In the genomic region with DNA sequence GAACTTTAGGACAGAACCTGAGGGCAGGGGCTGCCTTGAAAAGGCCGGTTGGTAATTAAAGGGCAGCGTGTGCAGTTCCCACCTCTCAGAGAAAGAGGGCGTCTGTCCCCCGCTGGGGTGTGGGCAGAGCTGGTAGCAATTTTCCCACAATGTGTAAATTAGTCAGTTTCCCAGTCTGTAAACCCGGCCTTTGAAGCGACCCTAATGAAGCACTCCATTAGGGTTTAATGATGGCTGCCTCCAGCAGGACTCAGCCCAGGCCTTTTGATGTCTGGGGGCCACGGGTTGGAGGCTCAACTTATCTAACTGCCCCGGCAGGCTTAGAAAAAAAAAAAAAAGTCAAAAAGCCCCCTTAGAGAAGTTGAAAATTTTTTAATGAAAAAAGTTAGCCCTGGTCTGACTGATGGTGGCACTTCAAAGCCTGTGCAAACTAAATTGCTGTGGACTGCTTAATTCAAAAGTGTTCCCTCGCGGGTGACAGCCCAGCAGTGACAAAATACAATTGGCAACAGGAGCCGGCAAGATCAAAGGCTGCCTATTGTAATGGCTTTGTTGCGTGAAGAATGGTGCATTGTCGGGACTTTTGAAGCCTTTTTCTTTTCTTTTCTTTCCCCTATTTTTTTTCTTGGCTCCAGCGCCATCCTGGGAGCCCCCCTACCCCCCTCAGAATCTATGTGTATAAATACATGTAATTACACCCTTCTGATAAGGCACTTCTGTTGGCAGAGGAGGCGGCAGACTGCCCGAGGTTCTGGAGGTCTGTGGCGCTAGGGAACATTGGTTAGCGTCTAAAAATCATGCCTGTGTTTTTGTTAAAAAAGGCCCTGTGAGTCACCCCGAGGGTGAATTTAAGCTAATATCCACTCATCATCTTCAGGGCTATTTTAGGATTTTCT, we compare ENCODE assay signal across 8 mouse cellular contexts.
DNase-seq lines count a peak whose midpoint lies in the region; ATAC-seq and TF ChIP-seq lines count a peak whose summit lies in the region.

No protein-coding gene starts in this region.

- no peak for TF ChIP-seq POLR2A in ES-Bruce4 (IDR thresholded peaks at IDR 0.05; ENCODE audit: insufficient read depth, low read length)

- no peak for DNase-seq in heart, embryonic 10.5 days (ENCODE audit: low spot score)
- DNase-seq in ovary, postnatal 10 days (ENCODE audit: low spot score) = no peak
- no peak for DNase-seq in heart, adult 9 months (ENCODE audit: low spot score in 2 of 2)

- H3K9me3 ChIP-seq in heart, embryonic 15.5 days (replicated peaks) = no peaks in the 10 kb centered on the region
- no peaks in the 10 kb centered on the region for H3K9me3 ChIP-seq in heart, embryonic 10.5 days
- no peaks in the 10 kb centered on the region for H3K9me3 ChIP-seq in ES-Bruce4 (replicated peaks; ENCODE audit: control insufficient read depth, insufficient read depth, low read length, poor library complexity, severe bottlenecking)
- H3K9me3 ChIP-seq in embryonic facial prominence, embryonic 12.5 days = no peaks in the 10 kb centered on the region
- H3K9me3 ChIP-seq in limb, embryonic 12.5 days = no peaks in the 10 kb centered on the region

- peaks cover 86% of the 10 kb centered on the region for H3K27me3 ChIP-seq in heart, embryonic 15.5 days
- H3K27me3 ChIP-seq in heart, embryonic 10.5 days (ENCODE audit: insufficient read depth, poor library complexity, severe bottlenecking) = peaks cover 94% of the 10 kb centered on the region
- no peaks in the 10 kb centered on the region for H3K27me3 ChIP-seq in ES-Bruce4 (ENCODE audit: control insufficient read depth, insufficient read depth, low read length, poor library complexity, severe bottlenecking)
- peaks cover 73% of the 10 kb centered on the region for H3K27me3 ChIP-seq in embryonic facial prominence, embryonic 12.5 days
- peaks cover 99% of the 10 kb centered on the region for H3K27me3 ChIP-seq in limb, embryonic 12.5 days

- H3K4me1 ChIP-seq in heart, embryonic 15.5 days (replicated peaks) = peaks cover 20% of the 10 kb centered on the region
- H3K4me1 ChIP-seq in heart, embryonic 10.5 days = peaks cover 40% of the 10 kb centered on the region
- H3K4me1 ChIP-seq in ES-Bruce4 (ENCODE audit: control insufficient read depth, insufficient read depth, low read length) = no peaks in the 10 kb centered on the region
- peaks cover 48% of the 10 kb centered on the region for H3K4me1 ChIP-seq in embryonic facial prominence, embryonic 12.5 days
- peaks cover 60% of the 10 kb centered on the region for H3K4me1 ChIP-seq in limb, embryonic 12.5 days (replicated peaks)

- H3K9ac ChIP-seq in heart, embryonic 15.5 days = no peak overlapping the region
- H3K9ac ChIP-seq in ES-Bruce4 (ENCODE audit: low read depth, poor library complexity, severe bottlenecking) = no peak overlapping the region
- H3K9ac ChIP-seq in embryonic facial prominence, embryonic 12.5 days = no peak overlapping the region
- no peak overlapping the region for H3K9ac ChIP-seq in limb, embryonic 12.5 days (replicated peaks)

- peak; percentile 40 for TF ChIP-seq CTCF in ES-Bruce4 (IDR thresholded peaks at IDR 0.05; ENCODE audit: low read depth, low read length)

- WGBS in heart, embryonic 15.5 days = 9% methylated on average over 19 of the region's 19 CpGs
- 4% methylated on average over 19 of the region's 19 CpGs for WGBS in heart, embryonic 10.5 days
- WGBS in embryonic facial prominence, embryonic 12.5 days = 3% methylated on average over 19 of the region's 19 CpGs
- WGBS in limb, embryonic 12.5 days = under 1% methylated on average over 19 of the region's 19 CpGs

- TF ChIP-seq EP300 in ES-Bruce4 (IDR thresholded peaks at IDR 0.05; ENCODE audit: insufficient read depth, low read depth, low read length) = no peak

- H3K4me3 ChIP-seq in heart, embryonic 15.5 days = no peak overlapping the region
- no peak overlapping the region for H3K4me3 ChIP-seq in heart, embryonic 10.5 days
- no peak overlapping the region for H3K4me3 ChIP-seq in ES-Bruce4 (ENCODE audit: low read depth, low read length)
- no peak overlapping the region for H3K4me3 ChIP-seq in embryonic facial prominence, embryonic 12.5 days
- no peak overlapping the region for H3K4me3 ChIP-seq in limb, embryonic 12.5 days (replicated peaks)

- no peaks in the 10 kb centered on the region for H3K36me3 ChIP-seq in heart, embryonic 15.5 days
- H3K36me3 ChIP-seq in heart, embryonic 10.5 days = no peaks in the 10 kb centered on the region
- H3K36me3 ChIP-seq in ES-Bruce4 (ENCODE audit: control insufficient read depth, insufficient read depth, low read length, poor library complexity, severe bottlenecking) = no peaks in the 10 kb centered on the region
- H3K36me3 ChIP-seq in embryonic facial prominence, embryonic 12.5 days = no peaks in the 10 kb centered on the region
- no peaks in the 10 kb centered on the region for H3K36me3 ChIP-seq in limb, embryonic 12.5 days

- H3K27ac ChIP-seq in heart, embryonic 15.5 days = no peak overlapping the region
- H3K27ac ChIP-seq in heart, embryonic 10.5 days = no peak overlapping the region; the same call in 1 of the 2 replicates
- H3K27ac ChIP-seq in ES-Bruce4 (ENCODE audit: insufficient read depth, low read length) = no peak overlapping the region
- no peak overlapping the region for H3K27ac ChIP-seq in embryonic facial prominence, embryonic 12.5 days
- H3K27ac ChIP-seq in limb, embryonic 12.5 days = peak overlapping the region; percentile 56; the same call in 1 of the 2 replicates

- peak overlapping the region; percentile 4; the same call in 1 of the 2 replicates for H3K4me2 ChIP-seq in heart, embryonic 15.5 days
- H3K4me2 ChIP-seq in embryonic facial prominence, embryonic 12.5 days (replicated peaks) = peak overlapping the region; percentile 12; the same call in 1 of the 2 replicates
- peak overlapping the region; percentile 59 for H3K4me2 ChIP-seq in limb, embryonic 12.5 days

- ATAC-seq in heart, embryonic 15.5 days (replicated peaks; ENCODE audit: insufficient number of reproducible peaks, insufficient read depth, low FRiP score, low read depth) = no peak
- no peak for ATAC-seq in embryonic facial prominence, embryonic 12.5 days (ENCODE audit: insufficient number of reproducible peaks, insufficient read depth, low FRiP score, low TSS enrichment)
- peak; percentile 67; the same call in 1 of the 2 replicates for ATAC-seq in limb, embryonic 12.5 days (ENCODE audit: insufficient number of reproducible peaks, insufficient read depth, low FRiP score, low TSS enrichment, low read depth)
- no peak for ATAC-seq in monocyte, adult 5-6 weeks (replicated peaks; ENCODE audit: insufficient number of reproducible peaks, low FRiP score, low TSS enrichment, poor library complexity, severe bottlenecking)

Comparison
In these comparisons a context has a peak if more than half of its experiments do, and no peak if none do; other contexts are left out.
1. H3K4me2 ChIP-seq: peak in every context shown above with its lines; median percentile 59 in limb, embryonic 12.5 days; 12 in embryonic facial prominence, embryonic 12.5 days; 4 in heart, embryonic 15.5 days.